Mouse (Mus musculus): ENCODE measurements around the gene Trappc1. TPM values are rescaled to one million over a fixed set of nuclear protein-coding genes. Genes with fewer than 3 reads are reported as not detected.

Gene Trappc1
- total and polyA plus RNA-seq, 2 experiments from 2014 or later = 157 to 173 TPM

- TF ChIP-seq CTCF (IDR thresholded peaks at IDR 0.05; ENCODE audit: low read depth) = no peak
- H3K27me3 ChIP-seq (ENCODE audit: insufficient read depth, low read length) = no peaks in the 10 kb centered on the region
- ATAC-seq = peak; percentile 10; the same call in 1 of the 2 replicates
- no peaks in the 10 kb centered on the region for H3K9me3 ChIP-seq (ENCODE audit: low read length)
- under 1% methylated on average over 22 of the region's 22 CpGs for WGBS
- peak overlapping the region; percentile 99 for H3K9ac ChIP-seq (replicated peaks; ENCODE audit: low read length)
- peak overlapping the region; percentile 93 for H3K4me2 ChIP-seq (ENCODE audit: low read depth, low read length)
- H3K36me3 ChIP-seq (ENCODE audit: insufficient read depth, low read length) = peaks cover 3% of the 10 kb centered on the region; the same call in 1 of the 2 replicates
- H3K27ac ChIP-seq = peak overlapping the region; percentile 98
- peak; percentile 20 for DNase-seq (ENCODE audit: low spot score)
- H3K4me3 ChIP-seq (ENCODE audit: low read length) = peak overlapping the region; percentile 79
- peaks cover 29% of the 10 kb centered on the region for H3K4me1 ChIP-seq (ENCODE audit: insufficient read depth, low read length)
Observed at GRCm38 (mm10) chr11:69367616-69368355, 44.0 kb downstream of the Trappc1 start.

GRCm38 (mm10) chr11:69368356-69369214 lies 44.8 kb downstream of the Trappc1 start:
- TF ChIP-seq CTCF (IDR thresholded peaks at IDR 0.05; ENCODE audit: low read depth) = no peak
- H3K4me1 ChIP-seq (ENCODE audit: insufficient read depth, low read length) = peaks cover 29% of the 10 kb centered on the region
- 1% methylated on average over 52 of the region's 106 CpGs for WGBS
- H3K27me3 ChIP-seq (ENCODE audit: insufficient read depth, low read length) = no peaks in the 10 kb centered on the region
- peak overlapping the region; percentile 93 for H3K4me2 ChIP-seq (ENCODE audit: low read depth, low read length)
- peak overlapping the region; percentile 79 for H3K4me3 ChIP-seq (ENCODE audit: low read length)
- H3K27ac ChIP-seq = peak overlapping the region; percentile 98
- peak overlapping the region; percentile 99 for H3K9ac ChIP-seq (replicated peaks; ENCODE audit: low read length)
- peak; percentile 71 for DNase-seq (ENCODE audit: low spot score)
- no peak for ATAC-seq
- no peaks in the 10 kb centered on the region for H3K36me3 ChIP-seq (ENCODE audit: insufficient read depth, low read length)
- H3K9me3 ChIP-seq (ENCODE audit: low read length) = no peaks in the 10 kb centered on the region

DNA sequence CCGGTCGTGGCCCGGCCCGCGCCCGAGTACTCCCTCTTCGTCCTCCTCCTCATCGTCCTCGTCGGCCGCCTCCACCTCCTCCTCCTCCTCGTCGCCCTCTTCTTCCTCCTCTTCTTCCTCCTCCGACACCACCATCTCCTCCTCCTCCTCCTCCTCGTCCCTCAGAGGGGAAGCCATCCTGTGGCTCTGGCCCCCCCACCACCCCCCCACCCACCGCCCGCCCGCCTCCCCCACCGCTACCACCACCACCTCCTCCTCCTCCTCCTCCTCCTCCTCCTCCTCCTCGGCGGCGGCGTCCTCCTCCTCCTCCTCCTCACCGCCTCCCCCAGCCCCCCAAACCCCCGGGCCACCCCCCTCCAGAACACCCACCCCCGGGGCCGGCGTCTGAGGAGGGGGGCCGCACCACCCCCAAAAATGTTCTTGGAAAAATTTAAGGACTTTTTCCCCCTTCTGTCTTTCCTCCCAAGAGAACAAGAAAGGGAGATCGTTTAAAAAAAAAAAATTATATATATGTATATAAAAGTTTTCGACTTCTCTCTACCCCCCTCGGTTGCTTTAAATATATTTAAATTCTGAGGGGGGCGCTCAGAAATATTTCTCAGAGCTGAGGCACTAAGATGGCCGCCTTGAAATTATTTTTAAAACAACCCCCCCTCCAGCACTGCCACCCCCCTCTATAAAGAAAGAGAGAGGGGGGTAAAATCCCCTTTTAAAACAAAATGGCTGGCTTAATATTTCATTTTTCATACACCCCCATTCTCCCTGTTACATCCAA lies 45.6 kb downstream of the Trappc1 start, which contains the start of gene Chd3:
TSS of gene Chd3 (minus strand) at position 192 of the 775 bp plus-strand sequence.
- TF ChIP-seq CTCF (IDR thresholded peaks at IDR 0.05; ENCODE audit: low read depth) = no peak
- H3K4me3 ChIP-seq (ENCODE audit: low read length) = peak within 1 kb of the TSS; percentile 79
- peak within 1 kb of the TSS; percentile 99 for H3K9ac ChIP-seq (replicated peaks; ENCODE audit: low read length)
- no peaks in the 10 kb centered on the region for H3K36me3 ChIP-seq (ENCODE audit: insufficient read depth, low read length)
- ATAC-seq (no peak), DNase-seq (ENCODE audit: low spot score) (peak; percentile 39)
- no peaks in the 10 kb centered on the region for H3K9me3 ChIP-seq (ENCODE audit: low read length)
- H3K4me2 ChIP-seq (ENCODE audit: low read depth, low read length) = peak within 1 kb of the TSS; percentile 93
- H3K4me1 ChIP-seq (ENCODE audit: insufficient read depth, low read length) = peaks cover 26% of the 10 kb centered on the region
- H3K27me3 ChIP-seq (ENCODE audit: insufficient read depth, low read length) = no peaks in the 10 kb centered on the region
- 2% methylated on average over 23 of the region's 34 CpGs for WGBS
- peak within 1 kb of the TSS; percentile 98 for H3K27ac ChIP-seq

DNA sequence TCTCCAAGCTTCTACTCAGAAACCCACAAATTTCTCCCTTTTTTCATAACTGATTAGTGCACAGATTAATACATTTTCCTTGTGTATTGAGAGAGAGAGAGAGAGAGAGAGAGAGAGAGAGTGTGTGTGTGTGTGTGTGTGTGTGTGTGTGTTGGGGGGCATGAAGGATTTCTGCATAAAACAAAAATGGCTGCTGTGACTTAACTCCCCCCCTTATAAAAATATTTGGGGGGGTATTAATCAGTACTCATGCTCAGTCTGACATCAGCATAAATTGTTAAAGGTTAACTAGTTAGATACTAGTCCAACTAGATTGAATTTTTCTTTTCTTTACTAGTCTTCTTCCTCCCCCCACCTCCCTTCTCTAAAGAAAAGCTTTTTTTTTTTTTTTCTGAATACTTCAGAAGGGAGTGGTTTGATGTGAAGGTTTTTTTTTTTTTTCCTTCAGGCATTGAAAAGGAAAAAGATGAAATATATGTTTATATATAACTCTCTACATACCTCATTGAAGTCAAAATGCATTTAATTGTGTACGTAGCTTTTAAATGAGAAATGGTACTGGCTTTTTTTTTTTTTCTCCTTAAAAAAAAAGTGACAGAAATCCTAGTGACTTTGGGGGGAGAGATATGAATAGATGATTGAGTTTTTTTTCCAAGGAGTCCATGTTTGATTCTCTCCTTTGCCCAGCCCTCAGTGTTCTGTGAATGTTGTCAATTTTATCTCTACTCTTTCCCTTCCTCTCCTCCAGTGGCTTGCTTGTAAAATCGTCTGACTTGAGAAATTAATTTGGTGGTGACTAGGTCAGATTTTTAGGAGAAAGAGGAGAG lies 46.4 kb downstream of the Trappc1 start:
- ATAC-seq (no peak), DNase-seq (ENCODE audit: low spot score) (peak; percentile 27)
- 22% methylated on average over 2 of the region's 2 CpGs for WGBS
- Histone ChIP-seq H3K4me3 (ENCODE audit: low read length) (peak overlapping the region; percentile 79), H3K27ac (peak overlapping the region; percentile 98), H3K9ac (replicated peaks; ENCODE audit: low read length) (peak overlapping the region; percentile 99; the same call in 1 of the 2 replicates), H3K36me3 (ENCODE audit: insufficient read depth, low read length) (no peaks in the 10 kb centered on the region), H3K4me2 (ENCODE audit: low read depth, low read length) (peak overlapping the region; percentile 93), H3K27me3 (ENCODE audit: insufficient read depth, low read length) (no peaks in the 10 kb centered on the region), H3K9me3 (ENCODE audit: low read length) (no peaks in the 10 kb centered on the region), H3K4me1 (ENCODE audit: insufficient read depth, low read length) (peaks cover 18% of the 10 kb centered on the region)
- no peak for TF ChIP-seq CTCF (IDR thresholded peaks at IDR 0.05; ENCODE audit: low read depth)

DNA sequence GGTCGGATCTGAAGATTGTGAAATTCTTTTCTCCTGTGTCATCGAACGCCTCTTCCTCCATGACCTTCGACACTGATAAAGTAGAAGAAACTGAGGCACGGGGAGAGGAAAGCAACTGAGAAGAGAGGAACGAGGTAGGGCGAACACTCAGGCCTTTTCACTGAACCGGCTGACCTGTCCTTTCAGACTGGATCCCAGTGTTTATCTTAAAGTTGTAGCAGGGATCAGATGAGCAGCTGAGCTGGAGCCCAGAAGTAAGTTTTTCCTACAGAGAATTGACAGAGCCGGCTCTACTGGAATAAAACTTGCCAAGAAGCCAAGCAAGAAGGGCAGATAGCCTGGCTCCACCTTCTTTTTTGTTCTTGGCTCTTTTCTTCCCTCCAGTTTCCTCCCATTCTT lies 47.0 kb downstream of the Trappc1 start:
- H3K27me3 ChIP-seq (ENCODE audit: insufficient read depth, low read length) = no peaks in the 10 kb centered on the region
- no peak for TF ChIP-seq CTCF (IDR thresholded peaks at IDR 0.05; ENCODE audit: low read depth)
- no peak overlapping the region for H3K4me3 ChIP-seq (ENCODE audit: low read length)
- H3K36me3 ChIP-seq (ENCODE audit: insufficient read depth, low read length) = no peaks in the 10 kb centered on the region; the same call in 1 of the 2 replicates
- no peaks in the 10 kb centered on the region for H3K9me3 ChIP-seq (ENCODE audit: low read length)
- ATAC-seq (no peak), DNase-seq (ENCODE audit: low spot score) (no peak)
- H3K4me1 ChIP-seq (ENCODE audit: insufficient read depth, low read length) = peaks cover 11% of the 10 kb centered on the region
- WGBS = 15% methylated on average over 9 of the region's 9 CpGs
- H3K9ac ChIP-seq (replicated peaks; ENCODE audit: low read length) = no peak overlapping the region
- H3K27ac ChIP-seq = peak overlapping the region; percentile 70; the same call in 1 of the 2 replicates
- H3K4me2 ChIP-seq (ENCODE audit: low read depth, low read length) = peak overlapping the region; percentile 36

All from hindbrain, postnatal 0 days (tissue).